Mouse (Mus musculus) left cerebral cortex, postnatal 25 days (tissue): ENCODE measurements at regions not wholly inside any gene's neighbourhood (a gene's known extent, or its start where the extent isn't known, plus 50 kb on each side); places are given as distances from the start of the nearest gene placed in this dataset.

ENCODE experiments used
- DNase-seq, 2 experiments: peaks; one replicate each; pipeline ENCODE4 v3.0.0; 2022; ENCODE audit warnings: low spot score in 2 of 2, mixed read lengths in 1 of 2
- intact Hi-C: fragments of 180-260 bp; cut with DNase I; formaldehyde crosslinking; loops from one replicate; pipeline ENCODE4 v1.15.1; 2025

- no peak for DNase-seq
- intact Hi-C loops = no loop called here
Observed at GRCm38 (mm10) chr7:123059718-123060337, 63.9 kb upstream of the Tnrc6a start.

GRCm38 (mm10) chr7:123063264-123064011, 60.2 kb upstream of the Tnrc6a start:
- intact Hi-C loops = no loop called here
- no peak for DNase-seq

- DNase-seq = peak; percentile 77 to 97
- intact Hi-C loops = loop anchor here (1.0 to 5.0 kb wide), 4 partner anchors 16 to 80 kb away; no protein-coding TSS in a partner anchor
Observed at GRCm38 (mm10) chr7:123065951-123066351, 57.7 kb upstream of the Tnrc6a start.

- no peak for DNase-seq
- intact Hi-C loops = loop anchor here (2.0 to 5.0 kb wide), 2 partner anchors 35 to 57 kb away; no protein-coding TSS in a partner anchor
Observed at GRCm38 (mm10) chr7:123067396-123067795, 56.3 kb upstream of the Tnrc6a start.

GRCm38 (mm10) chr7:123068241-123068640, 55.4 kb upstream of the Tnrc6a start:
- DNase-seq = no peak
- intact Hi-C loops = loop anchor here (5.0 kb wide), 1 partner anchor 36 kb away; no protein-coding TSS in a partner anchor

GRCm38 (mm10) chr7:123068715-123069273, 54.9 kb upstream of the Tnrc6a start:
- intact Hi-C loops = loop anchor here (5.0 kb wide), 1 partner anchor 36 kb away; no protein-coding TSS in a partner anchor
- peak in 1 of 2 experiments; percentile 25 for DNase-seq

GRCm38 (mm10) chr7:123069280-123069679, 54.4 kb upstream of the Tnrc6a start:
- intact Hi-C loops = loop anchor here (5.0 kb wide), 1 partner anchor 37 kb away; no protein-coding TSS in a partner anchor
- no peak for DNase-seq

GRCm38 (mm10) chr7:123070861-123071260, 52.8 kb upstream of the Tnrc6a start:
- DNase-seq = no peak
- intact Hi-C loops = no loop called here
